Mouse (Mus musculus): ENCODE results near the gene Il17f.
"Not testable (repeated sequence)": the region's sequence is repeated elsewhere in the genome, so short reads cannot be mapped to it uniquely, and the experiment has no call there.

The Il17f gene

DNA sequence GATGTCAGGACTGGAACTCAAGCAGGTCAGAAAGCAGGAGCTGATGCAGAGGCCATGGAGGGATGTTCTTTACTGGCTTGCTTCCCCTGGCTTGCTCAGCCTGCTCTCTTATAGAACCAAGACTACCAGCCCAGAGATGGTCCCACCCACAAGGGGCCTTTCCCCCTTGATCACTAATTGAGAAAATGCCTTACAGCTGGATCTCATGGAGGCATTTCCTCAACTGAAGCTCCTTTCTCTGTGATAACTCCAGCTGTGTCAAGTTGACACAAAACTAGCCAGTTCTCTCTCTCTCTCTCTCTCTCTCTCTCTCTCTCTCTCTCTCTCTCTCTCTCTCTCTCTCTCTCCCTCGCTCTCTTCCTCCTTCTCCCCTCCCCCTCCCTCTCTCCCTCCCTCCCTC is at the start of gene Il17f:
Il17f (minus strand) TSS at position 101 of the 400 bp plus-strand sequence.
- not testable (repeated sequence) for DNase-seq (ENCODE audit: low spot score)

DNA sequence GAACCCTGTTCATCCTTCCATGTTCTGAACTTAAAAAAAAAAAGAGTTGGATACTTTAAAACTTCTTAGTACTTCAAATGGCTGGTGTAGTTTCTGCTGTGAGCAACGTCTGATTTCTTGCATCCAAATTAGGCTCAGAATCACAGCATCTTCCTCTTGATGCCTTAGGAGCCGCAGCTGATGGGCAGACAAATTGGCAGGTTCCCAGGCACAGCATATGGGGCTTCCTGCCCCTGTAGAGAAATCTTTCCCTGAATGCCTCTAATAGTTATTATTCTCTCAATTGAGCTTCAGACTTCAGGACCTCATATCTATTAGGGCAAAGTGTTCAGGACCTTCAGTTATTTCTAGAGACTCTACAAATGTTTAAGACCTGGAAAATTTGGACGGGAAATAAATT is 49.5 kb upstream of the Il17f start:
- DNase-seq (ENCODE audit: low spot score) = no peak

DNA sequence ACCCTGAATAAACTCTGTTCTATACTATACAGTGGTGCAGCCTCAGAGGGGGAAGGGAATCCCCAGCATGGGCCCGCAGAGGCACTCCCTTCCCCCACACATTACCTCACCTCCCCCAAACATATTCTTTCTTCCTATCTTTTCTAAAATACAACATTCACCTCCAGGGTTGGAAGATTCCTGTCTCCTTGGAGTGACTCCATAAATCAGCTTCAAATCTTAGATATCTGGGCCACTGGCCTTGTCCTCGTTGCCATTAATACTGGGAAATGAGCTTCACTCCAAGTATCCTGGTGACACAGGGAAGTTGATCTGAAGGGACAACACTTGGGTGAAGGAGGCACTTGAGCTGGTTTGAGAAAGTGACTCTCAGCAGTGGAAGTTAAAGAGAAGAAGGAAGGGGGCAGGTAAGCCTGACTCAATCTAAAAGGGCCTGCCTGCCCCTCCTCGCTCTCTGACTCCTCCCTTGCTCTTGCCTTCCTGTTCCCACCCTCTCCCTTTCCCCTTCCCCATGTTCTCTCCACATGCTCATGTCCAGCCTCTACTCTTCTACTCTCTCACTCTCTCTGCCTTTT is 46.2 kb upstream of the Il17f start:
- DNase-seq (ENCODE audit: low spot score) = no peak

DNA sequence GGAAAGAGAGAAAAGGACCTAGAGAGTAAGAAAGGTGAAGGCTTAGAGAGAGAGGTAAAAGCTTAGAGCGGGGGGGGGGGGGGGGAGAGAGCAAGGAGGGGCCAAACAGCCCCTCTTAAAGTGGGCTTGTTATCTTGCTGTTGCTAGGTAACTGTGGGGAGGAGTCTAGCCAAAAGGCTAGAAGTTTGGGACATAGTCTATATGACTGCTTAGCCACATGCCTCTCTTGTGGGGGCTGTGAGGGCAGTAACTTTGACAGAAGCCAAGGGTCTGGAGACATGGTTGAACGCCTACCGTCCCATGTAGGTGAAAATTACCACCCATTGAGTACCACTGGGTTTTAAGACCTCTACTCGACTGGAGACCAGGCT is 42.7 kb upstream of the Il17f start:
- no peak for DNase-seq (ENCODE audit: low spot score)

DNA sequence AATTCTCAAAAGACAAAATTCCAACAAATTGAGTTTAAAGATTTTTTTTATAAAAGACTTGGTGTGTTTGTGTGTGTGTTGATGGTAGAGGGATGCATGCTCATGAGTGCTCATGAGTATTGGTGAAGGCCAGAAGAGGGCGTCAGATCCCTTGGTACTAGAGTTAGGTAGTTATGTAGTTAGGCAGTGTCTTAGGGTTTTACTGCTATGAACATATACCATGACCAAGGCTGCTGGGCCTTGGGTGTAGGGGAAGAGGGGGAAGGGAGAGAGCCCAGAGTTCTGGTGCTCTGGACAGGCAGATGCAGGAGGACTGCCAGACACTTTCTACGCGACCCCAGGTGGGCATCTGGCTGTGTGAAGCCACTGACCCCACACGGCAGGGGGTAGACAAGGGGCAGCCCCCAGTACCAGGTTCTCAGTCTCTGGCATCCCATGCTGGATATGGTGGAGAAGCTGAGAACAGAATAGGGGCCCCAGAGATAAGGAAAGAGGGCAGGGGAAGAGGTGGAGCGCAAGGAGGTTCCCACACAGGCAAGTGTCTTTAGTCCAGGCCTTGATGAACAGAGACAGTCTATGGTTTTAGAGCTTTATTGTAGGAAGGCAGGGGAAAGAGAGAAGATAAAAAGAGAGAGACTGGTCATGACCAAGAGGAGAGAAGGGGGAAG is 42.2 kb upstream of the Il17f start:
- DNase-seq (ENCODE audit: low spot score) = no peak

DNA sequence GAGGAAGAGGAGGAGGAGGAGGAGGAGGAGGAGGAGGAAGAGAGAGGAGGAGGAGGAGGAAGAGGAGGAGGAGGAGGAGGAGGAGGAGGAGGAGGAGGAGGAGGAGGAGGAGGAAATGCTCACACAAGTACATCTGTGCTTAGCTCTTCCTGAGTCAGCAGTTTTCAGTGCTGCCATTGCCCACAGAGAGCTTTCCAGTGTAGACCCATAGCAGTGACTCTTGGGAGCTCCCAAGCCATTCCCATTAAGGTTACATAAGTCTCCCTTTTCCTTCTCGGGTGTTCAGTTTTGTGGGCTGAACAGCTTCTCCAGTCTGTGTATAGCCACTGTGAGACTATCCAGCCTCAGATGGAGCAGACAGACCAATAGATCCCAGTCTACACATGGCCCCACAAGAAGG is 40.1 kb upstream of the Il17f start:
- DNase-seq (ENCODE audit: low spot score) = no peak

DNA sequence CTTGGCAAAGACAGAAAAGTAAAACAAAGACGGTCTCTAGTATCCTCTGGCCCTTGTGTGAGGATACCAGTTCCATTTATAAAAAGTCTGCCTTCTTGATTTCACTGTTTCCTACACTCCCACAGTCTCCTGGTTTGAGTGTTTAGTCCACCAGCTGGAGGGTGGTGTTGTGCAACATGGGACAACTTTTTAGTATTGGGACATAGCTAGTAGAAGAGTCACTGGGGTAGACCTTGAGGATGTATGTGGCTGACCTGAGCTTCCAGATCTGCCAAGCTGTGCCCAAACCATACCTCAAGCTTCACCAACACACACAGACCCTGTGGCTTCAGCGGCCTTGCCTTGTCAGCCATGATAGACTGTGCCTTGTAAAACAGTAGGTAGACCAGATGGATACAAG is 37.6 kb upstream of the Il17f start:
- no peak for DNase-seq (ENCODE audit: low spot score)

DNA sequence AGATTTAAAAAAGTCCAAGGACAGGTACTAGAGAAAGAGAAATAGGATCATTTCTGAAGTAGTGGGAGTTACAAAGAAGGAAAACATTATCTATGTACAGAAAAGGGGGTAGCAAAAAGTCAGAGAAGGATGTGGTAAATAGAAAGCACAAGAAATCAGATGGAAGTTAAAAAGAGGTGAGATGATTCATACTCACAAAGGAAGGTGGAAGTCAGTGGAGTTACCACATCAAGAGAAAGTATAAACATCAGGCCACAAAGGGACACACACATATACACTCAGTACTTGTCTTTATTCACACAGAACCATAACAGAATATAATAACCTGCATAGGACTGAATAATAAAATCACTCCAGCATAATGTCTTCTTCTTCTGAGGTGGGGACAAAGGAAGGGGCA is 34.6 kb upstream of the Il17f start:
- DNase-seq (ENCODE audit: low spot score) = no peak

DNA sequence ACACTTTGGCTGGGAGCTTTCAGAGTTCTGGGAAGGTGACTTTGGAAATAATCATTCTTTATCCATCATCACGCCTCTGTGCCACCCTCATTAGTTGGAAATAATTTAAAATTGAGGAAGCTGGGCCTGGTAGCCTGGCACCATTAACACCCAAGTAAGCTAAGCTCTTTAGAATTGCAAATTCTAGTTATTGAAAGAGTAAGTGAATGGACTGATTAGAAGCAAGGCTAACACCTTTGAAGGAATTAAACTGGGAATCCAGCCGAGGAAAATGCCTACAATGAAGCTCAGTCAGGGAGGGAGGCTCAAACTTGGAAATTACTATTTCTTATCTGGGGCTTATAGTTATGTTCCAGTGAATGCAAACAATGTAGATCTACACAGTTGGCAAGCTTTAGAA is 33.5 kb upstream of the Il17f start:
- no peak for DNase-seq (ENCODE audit: low spot score)

DNA sequence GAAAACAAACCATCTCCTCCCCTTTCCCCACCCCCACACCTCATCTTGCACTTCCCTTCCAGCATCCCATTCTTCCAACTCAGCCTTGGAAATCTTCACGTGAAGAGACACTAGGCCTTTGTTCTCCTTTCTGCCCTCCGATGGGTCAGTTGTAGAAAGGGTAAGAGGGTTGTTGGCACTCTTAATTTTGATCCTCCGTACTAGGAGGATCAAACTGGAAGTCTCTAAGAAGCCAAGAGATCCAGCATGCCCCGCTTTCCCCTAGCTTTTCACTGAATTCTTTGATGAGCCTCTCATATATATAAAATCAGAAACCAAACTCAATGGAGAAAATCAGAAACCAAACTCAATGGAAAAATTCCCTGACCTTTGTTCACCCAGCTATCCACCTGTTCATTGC is 33.1 kb upstream of the Il17f start:
- DNase-seq (ENCODE audit: low spot score) = no peak

DNA sequence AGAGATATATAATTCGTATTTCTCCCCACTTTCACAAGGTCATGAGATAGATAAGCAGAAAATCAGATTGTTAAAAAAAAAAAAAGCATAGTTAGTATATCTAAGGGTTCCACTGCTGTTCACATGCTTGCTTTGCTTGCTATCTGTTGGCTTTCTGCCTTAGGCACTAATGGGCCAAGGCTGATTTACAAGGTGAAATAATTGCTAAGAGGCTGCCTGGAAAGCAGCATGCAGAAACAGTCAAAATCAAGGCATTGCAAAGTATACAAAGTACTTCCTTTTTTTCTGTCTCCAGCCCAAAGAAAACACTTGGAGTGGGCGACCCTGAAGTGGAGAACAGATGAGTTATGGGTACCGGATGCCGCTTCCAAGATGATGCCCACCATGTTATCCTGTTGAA is 30.5 kb upstream of the Il17f start:
- no peak for DNase-seq (ENCODE audit: low spot score)

DNA sequence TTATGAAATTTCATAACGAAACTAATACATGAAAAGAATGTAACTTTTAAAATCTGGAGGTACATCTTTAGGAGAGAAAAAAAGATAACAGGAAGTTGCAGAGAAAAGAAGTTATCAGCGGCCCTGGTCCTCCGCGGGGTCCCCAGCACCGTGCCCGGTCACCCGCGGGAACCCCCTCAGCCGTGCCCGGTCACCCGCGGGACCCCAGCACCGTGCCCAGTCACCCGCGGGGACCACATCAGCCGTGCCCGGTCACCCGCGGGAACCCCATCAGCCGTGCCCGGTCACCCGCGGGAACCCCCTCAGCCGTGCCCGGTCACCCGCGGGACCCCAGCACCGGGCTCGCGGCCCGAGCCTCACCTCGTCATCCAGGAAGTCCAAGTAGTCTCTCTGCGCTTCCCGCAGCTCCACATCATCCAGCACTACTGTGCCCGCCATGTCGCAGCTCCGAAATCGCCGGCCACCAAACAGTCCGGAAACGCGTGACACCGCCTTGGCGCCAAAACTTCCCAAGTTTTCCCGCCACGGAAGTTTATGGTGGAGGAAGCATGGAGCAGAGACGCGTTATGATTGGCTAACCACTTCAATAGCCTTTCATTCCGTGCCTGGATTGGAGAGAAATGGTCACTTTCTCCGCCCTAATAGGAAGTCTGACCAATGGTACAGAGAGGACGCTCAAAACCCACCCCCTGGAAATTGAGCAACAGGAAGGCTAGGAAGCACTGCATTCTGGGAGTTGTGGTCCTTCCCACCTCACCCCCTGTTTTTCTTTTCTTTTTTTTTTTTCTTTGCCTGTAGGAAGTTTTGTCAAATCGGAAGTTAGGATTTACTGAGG is 29.6 kb upstream of the Il17f start, which contains the start of gene Mcm3:
Mcm3 (minus strand) TSS at position 542 of the 835 bp plus-strand sequence.
- DNase-seq (ENCODE audit: low spot score) = peak; percentile 64

DNA sequence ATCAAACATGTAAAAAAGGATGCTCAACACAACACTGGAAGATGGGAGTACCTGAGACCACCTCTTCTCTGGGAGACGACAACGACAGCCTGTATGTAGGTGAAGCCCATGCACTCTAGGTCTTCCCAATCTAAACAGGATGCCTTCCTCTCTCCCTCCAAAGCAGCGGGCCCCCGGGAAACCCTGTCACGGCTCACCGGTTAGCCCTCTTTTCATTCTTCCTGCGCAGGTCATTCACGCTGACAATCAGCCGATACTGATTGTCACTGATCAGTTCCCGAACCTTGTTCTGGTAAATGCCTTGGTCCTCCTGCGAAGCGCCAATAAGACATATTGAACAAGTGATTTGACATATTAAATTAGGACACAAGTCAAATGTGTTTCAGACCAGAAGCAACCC is 27.2 kb upstream of the Il17f start:
- no peak for DNase-seq (ENCODE audit: low spot score)

DNA sequence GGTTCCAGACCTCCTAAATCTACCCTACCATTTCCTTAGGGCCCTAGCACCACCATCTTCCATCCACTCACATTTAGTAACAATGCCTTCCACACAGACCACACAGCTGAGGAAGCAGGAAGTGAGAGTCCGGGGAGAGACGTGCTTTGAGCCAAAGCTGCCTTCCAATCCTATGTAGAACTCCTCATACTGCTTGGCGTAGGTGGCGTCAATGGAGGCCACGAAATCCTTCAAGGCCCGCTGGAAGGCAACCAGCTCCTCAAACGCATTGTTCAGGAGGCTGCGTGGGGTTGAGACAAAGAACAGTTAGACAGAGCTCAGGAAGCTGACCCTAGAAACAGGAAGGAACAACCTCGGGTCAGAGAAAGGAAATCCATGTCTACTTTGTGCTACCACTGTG is 26.8 kb upstream of the Il17f start:
- DNase-seq (ENCODE audit: low spot score) = no peak

DNA sequence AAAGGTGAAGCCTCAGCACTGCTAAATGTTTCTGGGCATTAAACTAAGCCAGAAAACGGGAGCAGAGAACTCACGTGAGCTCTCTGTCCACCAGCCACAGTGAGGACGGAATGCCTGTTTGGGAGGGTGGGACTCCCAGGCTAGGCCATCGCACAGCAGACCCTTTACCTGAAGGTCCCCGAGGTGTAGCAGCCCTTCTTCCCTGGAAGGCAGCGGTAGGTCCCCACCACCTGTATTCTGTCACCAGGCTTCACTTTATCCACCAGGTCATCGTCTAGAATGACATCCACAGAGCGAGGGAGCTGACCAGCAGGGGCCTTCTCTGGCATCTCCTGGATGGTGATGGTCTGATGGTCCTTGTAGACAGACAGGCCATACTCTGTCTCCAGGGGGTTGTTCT is 24.1 kb upstream of the Il17f start:
- no peak for DNase-seq (ENCODE audit: low spot score)

DNA sequence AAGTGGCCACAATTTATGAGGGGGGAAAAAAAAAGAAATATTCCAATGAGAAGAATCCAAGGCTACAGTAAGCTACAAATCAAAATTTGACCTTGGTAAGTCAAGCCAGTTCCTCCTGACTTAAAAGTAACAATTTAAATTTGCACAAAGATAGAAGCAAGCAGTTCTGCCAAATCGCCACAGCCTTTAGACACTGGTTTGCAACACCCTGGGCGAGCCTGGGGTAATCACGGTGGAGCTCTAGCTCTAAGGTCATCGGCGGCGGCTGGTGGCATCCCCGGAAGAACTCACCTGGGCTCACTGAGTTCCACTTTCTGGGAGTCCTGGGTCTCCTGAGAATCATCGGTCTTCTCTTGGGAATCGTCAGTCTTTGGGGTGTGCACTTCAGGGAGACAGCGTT is 14.1 kb upstream of the Il17f start:
- DNase-seq (ENCODE audit: low spot score) = no peak

DNA sequence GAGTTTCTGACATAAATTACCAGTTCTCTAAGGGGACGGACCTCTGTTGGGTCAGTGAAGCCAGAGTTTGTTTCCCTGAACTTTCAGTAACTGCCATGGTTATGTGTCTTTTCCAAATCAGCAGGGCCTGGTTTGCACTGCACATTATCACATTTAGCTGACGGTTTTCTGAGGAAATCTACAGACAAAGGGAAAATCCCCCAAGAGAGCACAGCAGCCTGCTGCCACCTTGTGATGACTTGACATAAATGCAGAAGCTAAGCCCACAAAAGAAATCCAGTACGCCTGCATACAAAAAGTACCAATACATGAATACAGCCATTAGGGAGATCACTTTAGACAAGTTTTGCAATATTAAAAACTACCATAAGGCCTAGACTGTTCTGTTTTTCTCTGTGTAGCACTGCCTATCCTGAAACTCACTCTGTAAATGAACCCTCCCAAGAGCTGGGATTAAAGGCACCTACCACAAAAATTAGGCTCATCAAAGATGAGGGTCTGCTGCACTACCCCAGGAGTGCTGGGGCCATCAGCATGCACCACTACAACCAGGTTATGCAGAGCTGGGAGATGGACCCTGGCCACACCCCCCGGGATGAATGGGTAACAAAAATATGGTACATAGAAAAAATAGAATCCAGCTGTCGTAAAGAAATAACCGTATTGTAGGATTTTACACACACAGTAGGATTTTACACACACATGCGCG is 11.4 kb upstream of the Il17f start:
- DNase-seq (ENCODE audit: low spot score) = no peak

DNA sequence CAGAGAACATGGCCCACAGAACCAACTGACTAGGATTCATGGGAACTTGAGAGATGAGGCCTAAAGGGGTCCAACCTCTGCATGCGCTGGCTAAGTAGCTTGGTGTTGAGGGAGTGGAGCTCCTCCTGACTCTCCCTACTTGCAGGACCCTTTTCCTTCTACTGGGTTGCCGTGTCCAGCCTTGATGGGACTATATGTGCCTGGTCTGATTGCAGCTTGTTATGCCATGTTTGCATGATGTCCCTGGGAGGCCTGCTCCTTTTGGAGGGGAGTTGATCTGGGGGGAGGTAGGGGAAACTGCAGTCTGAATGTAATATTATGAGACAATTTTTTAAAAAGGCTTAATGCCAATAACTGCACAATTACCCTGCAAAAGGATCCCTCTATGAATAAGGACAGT is 10.9 kb upstream of the Il17f start:
- no peak for DNase-seq (ENCODE audit: low spot score)

DNA sequence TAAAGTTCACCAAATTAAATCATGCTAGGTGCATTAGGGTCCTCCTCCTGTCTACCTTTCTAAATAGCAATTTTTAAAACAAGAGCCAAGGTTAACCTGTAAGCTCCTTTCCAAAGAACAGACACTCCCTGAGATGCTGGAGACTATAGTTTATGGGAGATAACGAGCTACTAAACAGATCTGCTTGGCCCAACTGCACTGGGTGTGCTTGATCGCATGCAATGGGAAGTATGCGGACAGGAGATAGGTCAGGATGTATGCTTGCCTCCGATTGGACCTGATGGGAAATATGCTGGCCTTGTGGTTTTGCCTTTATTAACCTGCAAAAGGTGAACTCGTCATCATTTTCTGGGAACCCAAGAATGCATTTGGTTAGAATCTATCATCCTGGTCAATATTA is 4.8 kb upstream of the Il17f start:
- DNase-seq (ENCODE audit: low spot score) = no peak

DNA sequence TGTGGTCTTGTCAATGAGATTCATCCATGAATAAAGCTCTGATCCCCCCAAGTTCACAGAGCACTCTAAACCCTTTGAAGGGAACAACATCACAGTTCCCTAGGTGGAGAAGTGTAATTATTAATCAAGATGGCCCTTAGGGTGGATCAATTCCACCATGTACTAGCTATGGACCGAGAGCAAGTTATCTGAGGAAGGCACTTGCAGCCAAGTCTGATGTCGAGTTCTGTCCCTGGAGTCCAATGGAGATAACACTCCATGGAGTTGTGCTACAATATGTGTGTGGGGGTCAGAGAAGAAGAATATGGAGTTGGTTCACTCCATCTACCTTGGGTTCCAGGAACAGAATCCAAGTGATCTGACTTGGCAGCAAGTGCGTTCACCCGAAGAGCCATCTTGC is 4.3 kb upstream of the Il17f start:
- no peak for DNase-seq (ENCODE audit: low spot score)

DNA sequence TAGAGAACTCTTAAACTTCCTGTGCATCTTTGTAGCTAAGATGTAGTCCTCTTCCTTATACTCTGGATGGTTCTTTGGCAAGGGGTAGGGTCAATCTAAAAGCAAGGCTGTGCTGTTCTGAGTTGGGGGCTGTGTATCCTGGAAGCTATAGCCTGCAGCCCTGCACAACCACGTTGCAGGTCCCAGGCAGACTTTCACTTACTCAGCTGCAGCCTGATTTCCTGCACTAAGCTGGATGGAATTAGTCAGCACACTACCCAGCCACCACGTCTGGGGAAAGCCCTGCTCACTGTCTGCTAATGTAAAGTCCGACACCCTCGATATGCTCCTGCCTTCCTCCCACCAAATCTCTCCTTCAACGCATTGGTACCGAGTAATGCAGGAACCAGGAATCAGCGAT is 997 bp upstream of the Il17f start:
- DNase-seq (ENCODE audit: low spot score) = no peak

DNA sequence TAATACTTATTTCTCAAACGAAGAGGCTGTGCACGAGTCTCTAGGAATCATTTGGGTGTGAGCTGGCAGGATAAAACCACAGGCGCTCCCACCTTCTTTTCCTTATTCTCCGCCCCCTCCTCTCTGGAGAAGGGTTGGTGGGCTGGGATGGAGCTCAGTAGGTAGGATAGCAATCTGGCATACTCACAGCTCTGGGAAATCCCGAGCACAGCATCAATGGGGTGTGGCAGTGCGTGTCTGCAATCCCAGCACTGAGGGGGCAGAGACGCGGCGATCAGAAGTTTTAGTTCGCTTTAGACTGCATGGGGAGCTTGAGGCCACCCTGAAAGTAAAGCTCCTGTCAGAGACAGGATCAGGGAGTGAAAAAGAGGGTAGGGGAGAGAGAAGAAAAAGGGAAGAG is 2.0 kb downstream of the Il17f start:
- no peak for DNase-seq (ENCODE audit: low spot score)

DNA sequence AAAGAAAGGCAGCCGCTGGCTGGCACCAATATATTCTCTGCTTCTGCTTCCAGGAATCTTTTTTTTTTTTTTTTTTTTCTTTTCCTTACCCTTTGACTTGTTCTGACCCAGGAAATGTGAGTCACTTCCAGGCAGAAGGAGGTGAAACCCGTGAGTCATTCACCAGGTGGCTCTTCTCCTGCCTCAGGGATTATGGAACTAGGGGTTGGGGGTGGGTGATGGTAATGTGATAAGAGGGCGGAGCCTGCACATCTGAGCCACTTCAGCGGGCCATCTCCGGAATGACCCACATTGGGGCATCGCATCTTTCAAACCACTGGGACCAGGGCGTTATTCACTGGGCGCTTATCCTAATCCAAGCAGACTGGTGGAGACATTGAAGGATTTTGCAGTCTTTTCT is 3.4 kb downstream of the Il17f start:
- no peak for DNase-seq (ENCODE audit: low spot score)
